Mouse (Mus musculus) bone marrow, adult 2 months (tissue): ENCODE data around the gene Gm28041. TPM values are rescaled to one million over a fixed set of nuclear protein-coding genes. Genes with fewer than 3 reads are reported as not detected.
A peak's percentile ranks its signal among the peaks of the same experiment; 100 is the strongest.

Experiments
- H3K27ac ChIP-seq: fragments of 200-500 bp; 2 replicates; pipeline ENCODE4 v1.5.1; 2012; ENCODE audit warnings: low read depth, mild to moderate bottlenecking, control low read depth, inconsistent platforms, low read length; ENCODE audit not compliant: control insufficient read depth, poor library complexity, insufficient read depth
- H3K4me1 ChIP-seq: fragments of 200-500 bp; 2 replicates; pipeline ENCODE4 v1.6.1; 2011; ENCODE audit warnings: low read length; ENCODE audit not compliant: control insufficient read depth, insufficient read depth
- H3K4me3 ChIP-seq: fragments of 200-500 bp; replicated peaks from 2 replicates; pipeline ENCODE3; 2011; ENCODE audit warnings: mild to moderate bottlenecking, low read depth, low read length, control low read depth; ENCODE audit not compliant: control insufficient read depth
- CTCF ChIP-seq: fragments of 200-500 bp; IDR thresholded peaks from 2 replicates; pipeline ENCODE4 v1.5.1; 2011; ENCODE audit warnings: low read length, control low read depth; ENCODE audit not compliant: control insufficient read depth, insufficient read depth
- POLR2A ChIP-seq: fragments of 200-500 bp; IDR thresholded peaks from 2 replicates; pipeline ENCODE4 v1.6.1; 2011; ENCODE audit warnings: low read depth, mild to moderate bottlenecking, control low read depth, low read length, borderline replicate concordance; ENCODE audit not compliant: control insufficient read depth
- WGBS: fragments of 180-500 bp; shearing (Covaris S2); methylation state at CpG from one replicate; pipeline ENCODE4 v1.1.7; 2018; 5-methylcytosine and 5-hydroxymethylcytosine counted together
- polyA plus RNA-seq: library from polyadenylated mRNA; stranded (reverse); fragments of >200 nt; gene quantifications from 2 replicates; pipeline ENCODE4 v1.2.4, GENCODE M21; 2011; ENCODE audit warnings: low replicate concordance; ENCODE audit not compliant: missing spikeins, insufficient read depth, insufficient read length

Gene Gm28041
- polyA plus RNA-seq, 1 experiment, result not detected

- H3K4me3 ChIP-seq, result peak within 1 kb of the TSS; percentile 81
- under 1% methylated on average over 15 of the region's 15 CpGs for WGBS
- H3K4me1 ChIP-seq, result no peaks in the 10 kb centered on the region
- no peak; the same call in 1 of the 2 replicates for TF ChIP-seq CTCF
- H3K27ac ChIP-seq, result peak within 1 kb of the TSS; percentile 25
Measured at GRCm38 (mm10) chr13:67360131-67360744, 15.3 kb downstream of the Gm28041 start, which contains the start of the genes Gm28044 and Zfp953. Gm28044 (minus strand) TSS chr13:67360536. Zfp953 (minus strand) TSS chr13:67360605.

- TF ChIP-seq POLR2A (no peak), CTCF (no peak)
- Histone ChIP-seq H3K4me3 (no peak overlapping the region), H3K27ac (no peak overlapping the region), H3K4me1 (no peaks in the 10 kb centered on the region)
Measured at GRCm38 (mm10) chr13:67351854-67352253, 23.7 kb downstream of the Gm28041 start.

- WGBS, result 45% methylated on average over 2 of the region's 2 CpGs
- Histone ChIP-seq H3K4me3 (no peak overlapping the region), H3K27ac (no peak overlapping the region), H3K4me1 (no peaks in the 10 kb centered on the region)
- TF ChIP-seq POLR2A (no peak), CTCF (no peak)
Measured at GRCm38 (mm10) chr13:67343422-67343821, 32.1 kb downstream of the Gm28041 start.

- 68% methylated on average over 1 of the region's 1 CpGs for WGBS
- Histone ChIP-seq H3K4me3 (no peak overlapping the region), H3K27ac (no peak overlapping the region), H3K4me1 (peaks cover 1% of the 10 kb centered on the region; the same call in 1 of the 2 replicates)
- TF ChIP-seq CTCF (no peak), POLR2A (no peak)
Measured at GRCm38 (mm10) chr13:67332877-67333276, 42.7 kb downstream of the Gm28041 start.

- WGBS, result 3% methylated on average over 17 of the region's 17 CpGs
- H3K4me1 ChIP-seq, result peaks cover 1% of the 10 kb centered on the region; the same call in 1 of the 2 replicates
- peak within 1 kb of the TSS; percentile 44 for H3K27ac ChIP-seq
- peak within 1 kb of the TSS; percentile 83 for H3K4me3 ChIP-seq
- TF ChIP-seq CTCF (peak; percentile 56), POLR2A (peak; percentile 28; the same call in 1 of the 2 replicates)
Measured at GRCm38 (mm10) chr13:67332019-67332724, 43.4 kb downstream of the Gm28041 start, which contains the start of gene Zfp595. Zfp595 (minus strand) TSS chr13:67332570.

GRCm38 (mm10) chr13:67306718-67307117 lies 68.8 kb downstream of the Gm28041 start:
- Histone ChIP-seq H3K4me3 (no peak overlapping the region), H3K4me1 (no peaks in the 10 kb centered on the region; the same call in 1 of the 2 replicates), H3K27ac (no peak overlapping the region)
- WGBS, result 9% methylated on average over 5 of the region's 5 CpGs
- TF ChIP-seq CTCF, result no peak
- TF ChIP-seq POLR2A, result no peak

- WGBS, result 4% methylated on average over 16 of the region's 16 CpGs
- H3K27ac ChIP-seq, result peak within 1 kb of the TSS; percentile 6; the same call in 1 of the 2 replicates
Measured at GRCm38 (mm10) chr13:67305822-67306672, 69.5 kb downstream of the Gm28041 start, which contains the start of gene Zfp457. Zfp457 (minus strand) TSS chr13:67306485.

More at GRCm38 (mm10) chr13:67305822-67306672, 69.5 kb downstream of the Gm28041 start, which contains the start of gene Zfp457:
- TF ChIP-seq POLR2A (no peak), CTCF (no peak)
- no peaks in the 10 kb centered on the region; the same call in 1 of the 2 replicates for H3K4me1 ChIP-seq
- H3K4me3 ChIP-seq, result peak within 1 kb of the TSS; percentile 97

Other genes with a start within 250 kb of the Gm28041 start
- gene Rsl1, start 202.6 kb downstream of the Gm28041 start, polyA plus RNA-seq, result 3.2 TPM in 1 of 2 replicates, not detected in the other
- gene Zfp455, start 181.2 kb downstream of the Gm28041 start, polyA plus RNA-seq, result 0.75 TPM in 1 of 2 replicates, not detected in the other
- 0.70 and 0.97 TPM in 2 replicates for gene Zfp458, start 97.3 kb downstream of the Gm28041 start, polyA plus RNA-seq
- 3.0 TPM in 1 of 2 replicates, not detected in the other for gene Zfp457, start 69.2 kb downstream of the Gm28041 start, polyA plus RNA-seq
- 1.7 and 2.1 TPM in 2 replicates for gene Zfp595, start 43.2 kb downstream of the Gm28041 start, polyA plus RNA-seq
- gene Gm28044, start 15.2 kb downstream of the Gm28041 start, polyA plus RNA-seq, result not detected in 2 replicates
- gene Zfp953, start 15.1 kb downstream of the Gm28041 start, polyA plus RNA-seq, result 0.90 and 2.1 TPM in 2 replicates
- gene Zfp456, start 77 bp upstream of the Gm28041 start, polyA plus RNA-seq, result 1.9 and 2.4 TPM in 2 replicates
- 3.2 and 13.3 TPM in 2 replicates for gene Zfp429, start 24.1 kb upstream of the Gm28041 start, polyA plus RNA-seq
- 0.50 and 3.4 TPM in 2 replicates for gene Zfp459, start 45.7 kb upstream of the Gm28041 start, polyA plus RNA-seq
- 3.5 and 10.9 TPM in 2 replicates for gene Zfp874a, start 75.9 kb upstream of the Gm28041 start, polyA plus RNA-seq
- 4.4 and 5.8 TPM in 2 replicates for gene Zfp874b, start 108.5 kb upstream of the Gm28041 start, polyA plus RNA-seq
- 1.8 and 6.7 TPM in 2 replicates for gene Zfp58, start 124.8 kb upstream of the Gm28041 start, polyA plus RNA-seq
- not detected in 2 replicates for gene Gm26965, start 150.4 kb upstream of the Gm28041 start, polyA plus RNA-seq
- gene Zfp87, start 150.4 kb upstream of the Gm28041 start, polyA plus RNA-seq, result 6.6 and 8.2 TPM in 2 replicates
- gene Zfp748, start 178.1 kb upstream of the Gm28041 start, polyA plus RNA-seq, result 1.6 and 2.5 TPM in 2 replicates
- 1.7 and 4.1 TPM in 2 replicates for gene Zfp729b, start 234.0 kb upstream of the Gm28041 start, polyA plus RNA-seq